Mouse (Mus musculus) stomach, embryonic 14.5 days (tissue): ENCODE results near the gene Aff1. TPM values are rescaled to one million over a fixed set of nuclear protein-coding genes. Genes with fewer than 3 reads are reported as not detected.

ENCODE experiments used
- ATAC-seq: fragments of 200-750 bp; cut with Nextera tagmentation; 2 replicates; pipeline ENCODE4 v1.8.0; 2017; ENCODE audit warnings: low read depth, moderate TSS enrichment; ENCODE audit not compliant: insufficient number of reproducible peaks, insufficient read depth, low FRiP score
- H3K27ac ChIP-seq: fragments of 300-500 bp; sonication (generic); 2 replicates; pipeline ENCODE4 v1.5.1; 2014; ENCODE audit warnings: mild to moderate bottlenecking, low read length, moderate library complexity, mixed read lengths
- H3K27me3 ChIP-seq: fragments of 300-500 bp; sonication (generic); 2 replicates; pipeline ENCODE4 v1.6.1; 2014; ENCODE audit warnings: low read length, control low read depth, mixed read lengths; ENCODE audit not compliant: control insufficient read depth, insufficient read depth
- H3K36me3 ChIP-seq: fragments of 300-500 bp; sonication (generic); 2 replicates; pipeline ENCODE4 v1.6.1; 2014; ENCODE audit warnings: mild to moderate bottlenecking, control low read depth, low read length, moderate library complexity, mixed read lengths; ENCODE audit not compliant: control insufficient read depth, insufficient read depth
- H3K4me1 ChIP-seq: fragments of 300-500 bp; sonication (generic); 2 replicates; pipeline ENCODE4 v1.6.1; 2014; ENCODE audit warnings: low read length, control low read depth, mixed read lengths; ENCODE audit not compliant: control insufficient read depth, insufficient read depth
- H3K4me2 ChIP-seq: fragments of 300-500 bp; sonication (generic); replicated peaks from 2 replicates; pipeline ENCODE4 v1.6.1; 2014; ENCODE audit warnings: low read depth, low read length, control low read depth
- H3K4me3 ChIP-seq: fragments of 300-500 bp; sonication (generic); 2 replicates; pipeline ENCODE4 v1.5.1; 2014; ENCODE audit warnings: low read depth, low read length, control low read depth
- H3K9ac ChIP-seq: fragments of 300-500 bp; sonication (generic); replicated peaks from 2 replicates; pipeline ENCODE4 v1.6.1; 2014; ENCODE audit warnings: low read depth, mild to moderate bottlenecking, control low read depth, low read length, moderate library complexity, mixed read lengths
- H3K9me3 ChIP-seq: fragments of 300-500 bp; sonication (generic); 2 replicates; pipeline ENCODE4 v1.6.1; 2016; ENCODE audit warnings: low read depth, low read length, control low read depth; ENCODE audit not compliant: control insufficient read depth
- WGBS: fragments of 180-500 bp; shearing (Covaris S2); extraction: QIAGEN DNeasy Blood & Tissue Kit; methylation state at CpG from one replicate; pipeline ENCODE4 v1.1.7; 2014; 5-methylcytosine and 5-hydroxymethylcytosine counted together
- polyA plus RNA-seq: library from polyadenylated mRNA; unstranded; fragments of >200 nt; fragmentation: Nextera tagmentation; extraction: Ambion mirVana; gene quantifications from 2 replicates; pipeline ENCODE4 v1.2.1, GENCODE M21; 2014

Aff1 gene
- polyA plus RNA-seq, result 5.9 and 6.8 TPM in 2 replicates

DNA sequence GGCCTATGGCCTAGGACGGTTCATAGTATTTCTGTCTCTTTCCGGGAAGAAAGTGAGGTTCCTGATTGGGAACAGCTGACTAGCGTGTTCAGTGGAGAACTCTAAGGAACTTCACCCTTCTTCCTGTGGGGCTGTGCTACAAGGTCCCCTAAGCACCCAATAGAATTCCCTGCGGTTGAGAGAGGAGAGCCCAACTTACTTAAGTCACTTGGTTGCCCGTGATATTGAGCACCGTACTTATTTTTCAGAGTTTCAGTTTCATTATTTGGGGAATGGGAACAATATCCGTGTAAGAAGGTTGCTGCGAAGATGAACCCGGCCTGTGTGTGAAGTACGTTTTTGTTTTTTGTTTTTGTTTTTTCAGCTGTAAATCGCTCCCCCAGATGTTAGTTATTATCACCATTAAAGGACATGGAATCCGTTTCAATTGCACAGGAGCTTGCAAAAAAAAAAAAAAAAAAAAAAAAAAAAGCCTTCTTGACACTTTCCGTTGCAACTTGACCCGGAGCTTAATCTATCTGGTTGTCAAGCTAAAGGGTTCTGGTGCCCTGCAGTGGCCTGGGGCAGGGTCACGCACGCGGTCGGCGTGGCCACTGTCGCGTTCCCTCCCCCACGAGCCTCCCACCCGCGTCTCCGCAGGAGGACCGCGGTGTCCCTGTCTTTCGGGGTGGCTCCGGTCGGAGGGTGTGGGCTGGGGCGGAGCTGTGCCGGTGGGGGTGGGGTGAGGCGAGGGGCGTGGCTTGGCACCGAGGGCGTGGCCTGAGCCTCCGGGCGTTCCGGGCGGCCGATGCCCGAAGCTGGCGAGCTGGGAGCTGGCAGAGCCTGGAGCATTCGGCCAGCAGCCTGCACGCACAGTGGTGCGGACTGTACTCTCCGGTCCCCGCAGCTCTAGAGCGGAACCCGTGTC is at the start of gene Aff1:
Aff1 (plus strand) TSS at position 751 of the 907 bp plus-strand sequence.
- no peaks in the 10 kb centered on the region for H3K36me3 ChIP-seq
- 0 out of 2 replicates have a peak within 1 kb of the TSS, but pooled peaks have one; percentile 6 for H3K27ac ChIP-seq
- no peak within 1 kb of the TSS for H3K9ac ChIP-seq
- H3K27me3 ChIP-seq, result peaks cover 7% of the 10 kb centered on the region; the same call in 1 of the 2 replicates
- 0 out of 2 replicates have a peak, but pooled peaks cover 4% of the 10 kb centered on the region for H3K4me1 ChIP-seq
- WGBS, result 5% methylated on average over 50 of the region's 50 CpGs
- peak within 1 kb of the TSS; percentile 100 for H3K4me2 ChIP-seq
- peak within 1 kb of the TSS; percentile 59 for H3K4me3 ChIP-seq
- ATAC-seq, result peak; percentile 89
- H3K9me3 ChIP-seq, result no peaks in the 10 kb centered on the region

DNA sequence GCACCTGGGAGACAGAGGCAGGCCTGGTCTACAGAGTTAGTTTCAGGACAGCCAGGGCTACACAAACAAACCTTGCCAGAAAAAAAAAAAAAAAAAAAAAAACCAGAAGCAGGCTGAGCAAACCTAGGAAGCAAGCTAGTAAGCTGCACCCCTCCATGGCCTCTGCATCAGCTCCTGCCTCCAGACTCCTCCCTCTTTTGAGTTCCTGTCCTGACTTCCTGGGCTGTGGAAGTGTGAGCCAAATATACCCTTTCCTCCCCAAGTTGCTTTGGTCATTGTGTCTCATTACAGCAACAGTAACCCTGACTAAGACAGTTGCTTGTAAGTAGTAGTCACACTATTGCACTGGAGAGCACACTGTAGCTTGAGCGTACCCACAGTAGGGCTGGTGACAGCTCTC is 48.0 kb upstream of the Aff1 start:
- no peak overlapping the region for H3K4me3 ChIP-seq
- no peaks in the 10 kb centered on the region for H3K36me3 ChIP-seq
- H3K9ac ChIP-seq, result no peak overlapping the region
- no peaks in the 10 kb centered on the region for H3K9me3 ChIP-seq
- no peak overlapping the region for H3K4me2 ChIP-seq
- WGBS, result 97% methylated on average over 1 of the region's 1 CpGs
- no peak for ATAC-seq
- no peaks in the 10 kb centered on the region for H3K4me1 ChIP-seq
- H3K27ac ChIP-seq, result no peak overlapping the region
- no peaks in the 10 kb centered on the region for H3K27me3 ChIP-seq

DNA sequence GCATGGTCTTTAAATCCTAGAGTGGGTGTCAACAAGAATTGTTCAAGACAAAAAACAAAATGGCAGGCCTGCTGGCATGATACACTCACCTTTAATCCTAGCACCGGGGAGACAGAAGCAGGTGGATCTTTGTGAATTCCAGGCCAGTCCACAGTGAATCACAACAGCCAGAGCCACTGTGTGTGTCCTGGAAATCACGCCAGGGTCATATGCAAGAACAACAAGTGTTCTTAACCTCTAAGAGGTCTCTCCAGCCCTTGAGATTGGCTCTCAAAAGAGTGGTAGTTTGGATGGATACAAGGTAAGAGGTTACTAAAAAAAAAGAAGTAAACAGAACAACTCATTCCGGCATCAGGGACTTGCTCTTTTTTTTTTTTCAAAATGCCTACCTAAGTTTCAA is 44.9 kb upstream of the Aff1 start:
- no peaks in the 10 kb centered on the region for H3K36me3 ChIP-seq
- H3K27me3 ChIP-seq, result no peaks in the 10 kb centered on the region
- H3K4me3 ChIP-seq, result no peak overlapping the region
- 89% methylated on average over 3 of the region's 3 CpGs for WGBS
- no peak overlapping the region for H3K9ac ChIP-seq
- no peak for ATAC-seq
- no peaks in the 10 kb centered on the region for H3K4me1 ChIP-seq
- H3K9me3 ChIP-seq, result no peaks in the 10 kb centered on the region
- H3K4me2 ChIP-seq, result no peak overlapping the region
- no peak overlapping the region for H3K27ac ChIP-seq

DNA sequence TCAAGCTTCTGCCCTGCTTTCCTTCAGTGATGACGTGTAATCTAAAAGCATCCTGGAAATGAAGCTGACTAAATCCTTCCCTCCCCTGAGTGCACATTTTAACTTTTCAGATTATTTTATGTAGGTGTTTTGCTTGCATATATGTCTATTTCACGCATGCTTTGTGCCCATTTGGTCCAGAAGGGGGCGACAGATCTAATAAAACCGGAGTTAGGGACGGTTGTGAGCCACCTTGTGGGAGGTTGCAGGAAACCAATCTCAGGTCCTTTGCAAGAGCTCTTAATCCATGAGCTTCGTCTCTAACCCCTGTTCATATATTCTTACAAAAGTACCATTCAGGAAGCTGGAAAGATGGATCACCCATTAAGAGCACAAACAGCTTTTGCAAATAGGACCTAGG is 37.9 kb upstream of the Aff1 start:
- Histone ChIP-seq H3K36me3 (no peaks in the 10 kb centered on the region), H3K4me2 (no peak overlapping the region), H3K4me1 (no peaks in the 10 kb centered on the region), H3K4me3 (no peak overlapping the region), H3K9ac (no peak overlapping the region), H3K27me3 (no peaks in the 10 kb centered on the region), H3K9me3 (no peaks in the 10 kb centered on the region), H3K27ac (no peak overlapping the region)
- WGBS, result 30% methylated on average over 6 of the region's 6 CpGs
- ATAC-seq, result no peak

DNA sequence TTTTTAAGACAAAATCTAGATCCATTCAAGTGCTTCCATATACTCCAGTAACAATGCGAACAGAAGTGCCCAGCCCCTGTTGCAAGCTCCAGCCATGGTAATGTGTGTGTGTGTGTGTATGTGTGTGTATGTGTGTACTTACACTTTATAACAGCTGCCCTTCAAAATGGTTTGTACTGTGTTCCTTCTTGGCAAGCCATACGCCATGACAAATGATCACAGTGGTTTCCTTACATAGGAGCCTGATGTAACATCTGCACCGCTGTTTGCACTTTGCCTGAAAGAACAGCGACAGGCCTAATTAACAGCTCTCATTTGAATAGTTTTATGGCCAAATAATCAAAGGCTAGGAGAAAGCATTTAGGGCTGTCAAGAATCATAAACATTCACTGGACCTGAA is 37.4 kb upstream of the Aff1 start:
- ATAC-seq, result no peak
- no peaks in the 10 kb centered on the region for H3K36me3 ChIP-seq
- no peaks in the 10 kb centered on the region for H3K27me3 ChIP-seq
- H3K4me2 ChIP-seq, result peak overlapping the region; percentile 98
- WGBS, result 58% methylated on average over 4 of the region's 4 CpGs
- no peak overlapping the region for H3K27ac ChIP-seq
- H3K4me1 ChIP-seq, result no peaks in the 10 kb centered on the region
- H3K9ac ChIP-seq, result no peak overlapping the region
- no peak overlapping the region for H3K4me3 ChIP-seq
- no peaks in the 10 kb centered on the region for H3K9me3 ChIP-seq

DNA sequence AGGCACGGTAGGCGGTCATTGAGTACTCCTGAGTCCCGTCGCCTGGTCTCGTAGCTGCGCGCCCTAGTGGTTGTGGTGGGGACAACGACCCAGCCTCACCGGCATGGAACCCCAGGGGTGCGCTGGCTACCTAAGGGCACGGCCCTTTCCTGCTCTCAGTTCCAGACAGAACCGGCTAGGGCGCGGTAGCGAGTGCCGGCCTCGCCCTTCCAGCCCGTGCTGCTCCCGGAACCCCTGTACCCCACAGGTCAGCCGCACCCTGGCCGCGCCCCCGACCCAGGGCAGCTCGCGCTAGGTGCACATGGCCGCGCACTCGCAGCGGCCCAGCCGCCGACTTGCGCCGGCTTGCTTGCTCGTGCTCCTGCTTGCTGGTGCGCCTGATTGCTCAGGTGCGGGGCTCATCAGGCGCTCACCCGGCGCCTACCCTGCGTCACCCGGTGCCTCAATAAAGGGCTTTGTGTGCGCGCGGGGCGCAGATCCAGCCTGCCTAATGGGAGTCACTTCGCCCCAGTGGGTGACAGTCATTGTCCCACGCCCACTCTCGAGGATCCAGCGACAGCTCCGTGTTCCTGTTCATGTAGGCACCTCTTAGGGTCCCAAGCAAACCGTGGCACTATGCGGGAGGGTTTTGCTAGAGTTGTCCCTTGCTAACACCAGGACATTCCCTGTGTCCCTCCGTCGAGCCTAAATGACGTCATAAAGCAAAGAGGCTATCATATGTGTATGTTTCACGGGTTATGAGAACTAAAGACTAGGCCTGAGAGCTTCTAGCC is 36.6 kb upstream of the Aff1 start, which contains the start of gene 1700016H13Rik:
1700016H13Rik (minus strand) TSS at position 665 of the 773 bp plus-strand sequence.
- ATAC-seq, result peak; percentile 89
- no peaks in the 10 kb centered on the region for H3K36me3 ChIP-seq
- H3K4me1 ChIP-seq, result no peaks in the 10 kb centered on the region
- 2% methylated on average over 49 of the region's 56 CpGs for WGBS
- peak within 1 kb of the TSS; percentile 48 for H3K4me3 ChIP-seq
- H3K9me3 ChIP-seq, result no peaks in the 10 kb centered on the region
- H3K27ac ChIP-seq, result peak within 1 kb of the TSS; percentile 39
- H3K4me2 ChIP-seq, result peak within 1 kb of the TSS; percentile 98
- no peaks in the 10 kb centered on the region for H3K27me3 ChIP-seq
- H3K9ac ChIP-seq, result peak within 1 kb of the TSS; percentile 40; the same call in 1 of the 2 replicates

DNA sequence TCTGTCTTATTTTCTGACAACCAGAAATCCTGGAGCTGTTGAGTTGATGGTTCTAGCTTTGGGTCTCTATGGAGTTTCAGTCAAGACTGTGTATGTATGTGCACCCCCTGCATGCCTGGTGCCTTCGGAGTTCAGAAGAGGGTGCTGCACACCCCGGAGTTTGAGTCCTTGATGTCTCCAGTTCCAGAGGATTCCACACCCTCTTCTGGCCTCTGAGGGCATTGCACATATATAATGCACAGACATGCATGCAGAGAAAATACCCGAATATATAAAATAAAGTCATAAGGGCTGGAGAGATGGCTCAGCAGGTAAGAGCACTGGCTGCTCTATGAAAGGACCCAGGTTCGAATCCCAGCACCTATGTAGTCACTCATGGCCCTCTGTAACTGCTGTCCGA is 33.3 kb upstream of the Aff1 start:
- Histone ChIP-seq H3K9me3 (no peaks in the 10 kb centered on the region), H3K27ac (no peak overlapping the region), H3K27me3 (no peaks in the 10 kb centered on the region), H3K4me3 (no peak overlapping the region), H3K4me1 (no peaks in the 10 kb centered on the region), H3K4me2 (no peak overlapping the region), H3K9ac (no peak overlapping the region), H3K36me3 (no peaks in the 10 kb centered on the region)
- ATAC-seq, result no peak
- 62% methylated on average over 5 of the region's 5 CpGs for WGBS

DNA sequence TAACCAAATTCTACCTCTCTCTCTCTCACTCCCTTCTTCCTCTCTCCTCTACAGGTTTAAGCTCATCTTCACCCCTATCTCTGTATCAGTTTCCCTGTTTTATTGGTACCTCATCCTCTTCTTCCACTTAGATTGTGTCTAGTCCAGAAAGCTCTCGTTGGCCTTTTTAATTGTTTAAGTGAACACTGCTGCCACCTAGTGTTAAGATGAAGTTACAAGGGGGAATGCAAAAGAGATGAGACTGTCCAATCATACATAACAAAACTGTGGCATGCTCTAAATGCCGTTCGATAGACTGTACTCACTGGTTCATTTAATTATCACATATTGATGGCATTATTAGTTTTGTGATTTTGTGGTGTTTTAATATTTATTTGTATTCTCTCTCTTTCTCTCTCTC is 32.6 kb upstream of the Aff1 start:
- no peak for ATAC-seq
- H3K4me1 ChIP-seq, result no peaks in the 10 kb centered on the region
- no peak overlapping the region for H3K27ac ChIP-seq
- H3K4me2 ChIP-seq, result no peak overlapping the region
- 29% methylated on average over 3 of the region's 3 CpGs for WGBS
- H3K4me3 ChIP-seq, result no peak overlapping the region
- no peaks in the 10 kb centered on the region for H3K27me3 ChIP-seq
- H3K9ac ChIP-seq, result no peak overlapping the region
- no peaks in the 10 kb centered on the region for H3K9me3 ChIP-seq
- no peaks in the 10 kb centered on the region for H3K36me3 ChIP-seq
